Mouse (Mus musculus): Measurements from ENCODE around the gene Ptprj. TPM values are rescaled to one million over a fixed set of nuclear protein-coding genes. Genes with fewer than 3 reads are reported as not detected.

The Ptprj gene
- total and polyA plus RNA-seq, 3 experiments = 6.9 to 8.9 (median 7.3) TPM

DNA sequence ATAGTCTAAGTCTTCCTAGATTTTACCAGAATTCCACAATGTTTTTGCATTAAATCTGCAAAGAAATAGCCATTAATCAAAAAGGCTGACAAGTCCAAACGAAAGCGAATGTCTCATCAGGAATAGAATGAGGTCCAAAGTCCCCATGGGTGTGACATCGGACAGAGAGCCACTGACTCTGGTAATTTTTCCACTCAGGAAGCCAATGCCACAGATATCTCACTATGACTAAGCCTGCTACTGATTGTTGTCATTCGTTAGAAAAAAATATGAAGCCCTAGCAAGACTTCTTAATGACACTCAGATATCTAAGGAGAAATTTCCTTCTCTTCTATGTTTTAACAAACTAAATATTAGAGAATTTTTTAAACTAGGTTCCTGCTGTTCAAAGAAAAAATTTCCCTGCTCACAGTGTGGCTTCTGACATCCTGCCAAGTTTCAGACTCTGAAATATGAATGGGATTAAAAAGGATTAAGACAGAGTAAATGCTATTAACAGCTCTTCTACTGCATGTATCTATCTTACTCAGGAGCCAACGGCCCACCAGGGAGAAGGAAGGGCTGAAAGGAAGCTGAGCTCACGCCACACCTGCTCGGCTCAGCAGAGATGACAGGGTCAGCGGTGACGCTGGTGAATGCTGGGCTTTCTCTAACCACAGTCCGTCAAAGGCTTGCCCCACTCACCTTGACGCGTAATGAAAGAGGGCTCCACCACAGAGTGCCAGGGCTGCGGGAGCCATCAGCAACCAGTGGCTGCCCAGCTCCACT is 90.0 kb downstream of the Ptprj start (continued):
- TF ChIP-seq E2F4 (IDR thresholded peaks at IDR 0.05; ENCODE audit: insufficient replicate concordance, low read depth, low read length) = 0 out of 2 replicates have a peak, but pooled peaks have one; percentile 15
- TF ChIP-seq HCFC1 (IDR thresholded peaks at IDR 0.05; ENCODE audit: low read depth, low read length) = no peak; the same call in 1 of the 2 replicates
- peak; percentile 100 for TF ChIP-seq EP300 (IDR thresholded peaks at IDR 0.05; ENCODE audit: low read length)
- TF ChIP-seq MEF2A (IDR thresholded peaks at IDR 0.05; ENCODE audit: borderline replicate concordance, low read depth, low read length) = peak; percentile 90
- no peak for TF ChIP-seq RAD21 (IDR thresholded peaks at IDR 0.05; ENCODE audit: low read depth, low read length)
- no peak for TF ChIP-seq ZMIZ1 (IDR thresholded peaks at IDR 0.05; ENCODE audit: low read depth, low read length)
- TF ChIP-seq JUN (IDR thresholded peaks at IDR 0.05; ENCODE audit: insufficient read depth, low read depth, low read length) = peak; percentile 98
- no peak for TF ChIP-seq SMC3 (IDR thresholded peaks at IDR 0.05; ENCODE audit: low read depth, low read length)

- H3K4me1 ChIP-seq (ENCODE audit: control insufficient read depth in 1 of 2, insufficient read depth in 2 of 2) = peaks cover 10 to 59% of the 10 kb centered on the region in 2 experiments
- H3K79me2 ChIP-seq (replicated peaks; ENCODE audit: control insufficient read depth, extremely low read depth, insufficient read depth, poor library complexity, severe bottlenecking) = peaks cover 4% of the 10 kb centered on the region
- H3K4me3 ChIP-seq (replicated peaks in 1 of 3; ENCODE audit: low read depth in 2 of 3, low read length in 2 of 3, poor library complexity in 1 of 3) = peak overlapping the region in 2 of 3 experiments; percentile 7 to 31
- H3K4me2 ChIP-seq (ENCODE audit: insufficient read depth, low read depth, poor library complexity, severe bottlenecking) = peak overlapping the region; percentile 56
- peaks cover 0 to 2% of the 10 kb centered on the region in 2 experiments for H3K36me3 ChIP-seq (replicated peaks in 1 of 2; ENCODE audit: control insufficient read depth in 1 of 2, insufficient read depth in 1 of 2, low read length in 1 of 2)
- no peak for TF ChIP-seq BHLHE40 (IDR thresholded peaks at IDR 0.05; ENCODE audit: low read depth, low read length)
- no peak for TF ChIP-seq ZMIZ1 (IDR thresholded peaks at IDR 0.05; ENCODE audit: low read depth, low read length)
- TF ChIP-seq SMC3 (IDR thresholded peaks at IDR 0.05; ENCODE audit: low read depth, low read length) = no peak
- no peak for TF ChIP-seq RCOR1 (conservative IDR thresholded peaks at IDR 0.05; ENCODE audit: low read depth, low read length)
- TF ChIP-seq PAX5 (IDR thresholded peaks at IDR 0.05; ENCODE audit: low read length) = no peak
- TF ChIP-seq EP300 (IDR thresholded peaks at IDR 0.05; ENCODE audit: low read length) = no peak
- TF ChIP-seq ZC3H11A (IDR thresholded peaks at IDR 0.05; ENCODE audit: low read depth, low read length) = no peak
- peak overlapping the region; percentile 5; the same call in 1 of the 2 replicates for H3K9ac ChIP-seq (ENCODE audit: insufficient read depth, low read depth)
- no peaks in the 10 kb centered on the region for H3K27me3 ChIP-seq (replicated peaks)
- dilution Hi-C loops (cut with MboI; ENCODE audit: extremely low pct_ligation_motif_present, extremely low pct_unique_long_range_greater_than_20kb, low sequenced_read_pairs) = no loop called here
- H3K27ac ChIP-seq (ENCODE audit: insufficient read depth, low read depth) = peak overlapping the region; percentile 79
- H3K9me3 ChIP-seq (replicated peaks; ENCODE audit: low read length) = no peaks in the 10 kb centered on the region
- DNase-seq (ENCODE audit: extremely low read depth) = peak; percentile 15
- in situ Hi-C loops (cut with MboI; ENCODE audit: low pct_ligation_motif_present, low pct_unique_long_range_greater_than_20kb, low sequenced_read_pairs) = no loop called here
Measured at GRCm38 (mm10) chr2:90489839-90490238, 90.6 kb downstream of the Ptprj start.

DNA sequence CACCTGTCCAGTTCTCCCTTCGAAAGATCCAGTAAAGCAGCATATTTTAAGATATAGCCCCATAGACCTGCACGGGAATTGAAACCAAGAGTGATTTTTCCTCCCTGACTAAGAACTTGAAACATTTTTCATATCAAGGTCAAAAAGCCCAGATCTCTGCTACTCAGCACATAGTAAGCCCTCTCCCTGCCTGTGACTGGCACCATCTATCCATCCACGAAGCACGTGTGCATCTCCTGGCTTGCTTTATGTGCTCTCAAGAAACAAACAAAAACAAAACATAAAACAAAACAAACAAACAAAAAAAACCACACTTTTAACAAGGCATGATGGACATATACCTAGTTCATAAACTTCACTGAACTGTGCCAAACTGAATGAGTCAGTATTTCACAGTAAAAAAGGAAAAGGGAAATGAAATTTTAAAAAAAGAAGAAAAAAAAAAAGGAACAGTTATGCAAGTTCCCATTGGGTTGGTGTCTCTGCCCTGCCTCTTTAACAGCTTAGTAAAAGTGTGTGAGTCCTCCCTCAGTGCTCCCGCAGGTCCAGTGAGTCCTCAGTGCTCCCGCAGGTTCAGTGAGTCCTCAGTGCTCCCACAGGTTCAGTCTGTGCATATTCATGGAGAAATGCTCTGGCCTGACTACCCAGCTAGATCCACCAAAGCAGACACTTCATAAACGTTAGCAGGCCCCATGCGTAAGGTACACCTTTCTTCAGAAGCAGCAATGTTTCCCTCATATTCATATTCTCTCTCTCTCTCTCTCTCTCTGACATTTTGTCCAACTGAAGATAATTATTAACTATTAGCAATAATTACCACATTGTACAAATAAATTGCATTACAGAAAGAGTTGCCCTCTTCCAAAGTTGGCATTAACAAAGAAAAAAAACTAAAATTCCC is 91.5 kb downstream of the Ptprj start:
- in situ Hi-C loops (cut with MboI; ENCODE audit: low pct_ligation_motif_present, low pct_unique_long_range_greater_than_20kb, low sequenced_read_pairs) = no loop called here
- H3K4me3 ChIP-seq (replicated peaks in 1 of 3; ENCODE audit: low read depth in 2 of 3, low read length in 2 of 3, poor library complexity in 1 of 3) = peak overlapping the region; percentile 23 to 56 (median 43)
- H3K4me1 ChIP-seq (ENCODE audit: control insufficient read depth in 1 of 2, insufficient read depth in 2 of 2) = peaks cover 10 to 62% of the 10 kb centered on the region in 2 experiments
- TF ChIP-seq MAZ (IDR thresholded peaks at IDR 0.05; ENCODE audit: low read depth, low read length) = no peak
- TF ChIP-seq UBTF (IDR thresholded peaks at IDR 0.05; ENCODE audit: low read depth, low read length) = no peak
- no peak for TF ChIP-seq MAFK (IDR thresholded peaks at IDR 0.05; ENCODE audit: insufficient replicate concordance, low read length)
- peak; percentile 89 for TF ChIP-seq IRF4 (IDR thresholded peaks at IDR 0.05; ENCODE audit: low read depth, low read length)
- TF ChIP-seq JUN (IDR thresholded peaks at IDR 0.05; ENCODE audit: insufficient read depth, low read depth, low read length) = peak; percentile 64
- TF ChIP-seq MEF2A (IDR thresholded peaks at IDR 0.05; ENCODE audit: borderline replicate concordance, low read depth, low read length) = 0 out of 2 replicates have a peak, but pooled peaks have one; percentile 17
- TF ChIP-seq ZC3H11A (IDR thresholded peaks at IDR 0.05; ENCODE audit: low read depth, low read length) = no peak
- peak; percentile 92 for TF ChIP-seq EP300 (IDR thresholded peaks at IDR 0.05; ENCODE audit: low read length)
- TF ChIP-seq GABPA (IDR thresholded peaks at IDR 0.05; ENCODE audit: insufficient replicate concordance, low read depth, low read length) = no peak
- 0 out of 2 replicates have a peak, but pooled peaks have one; percentile 9 for TF ChIP-seq TCF12 (IDR thresholded peaks at IDR 0.05; ENCODE audit: low read depth, low read length)
- TF ChIP-seq USF1 (IDR thresholded peaks at IDR 0.05; ENCODE audit: low read depth, low read length) = no peak
- no peak for TF ChIP-seq SMC3 (IDR thresholded peaks at IDR 0.05; ENCODE audit: low read depth, low read length)
- TF ChIP-seq NELFE (IDR thresholded peaks at IDR 0.05; ENCODE audit: low read depth, low read length) = no peak
- TF ChIP-seq POLR2A (IDR thresholded peaks at IDR 0.05; ENCODE audit: low read depth, low read length) = 0 out of 2 replicates have a peak, but pooled peaks have one; percentile 26
- peak; percentile 63; the same call in 1 of the 2 replicates for TF ChIP-seq JUND (conservative IDR thresholded peaks at IDR 0.05; ENCODE audit: low read depth, low read length)
- no peak; the same call in 1 of the 2 replicates for TF ChIP-seq MYC (IDR thresholded peaks at IDR 0.05; ENCODE audit: low read depth, low read length)
- TF ChIP-seq TBP (conservative IDR thresholded peaks at IDR 0.05; ENCODE audit: low read depth, low read length) = no peak

More for the DNA sequence above, 91.5 kb downstream of the Ptprj start:
- no peaks in the 10 kb centered on the region for H3K27me3 ChIP-seq (replicated peaks)
- H3K9ac ChIP-seq (ENCODE audit: insufficient read depth, low read depth) = peak overlapping the region; percentile 93; the same call in 1 of the 2 replicates
- peaks cover 0 to 3% of the 10 kb centered on the region in 2 experiments for H3K36me3 ChIP-seq (replicated peaks in 1 of 2; ENCODE audit: control insufficient read depth in 1 of 2, insufficient read depth in 1 of 2, low read length in 1 of 2)
- peak overlapping the region; percentile 93 for H3K27ac ChIP-seq (ENCODE audit: insufficient read depth, low read depth)
- no peaks in the 10 kb centered on the region for H3K9me3 ChIP-seq (replicated peaks; ENCODE audit: low read length)
- H3K4me2 ChIP-seq (ENCODE audit: insufficient read depth, low read depth, poor library complexity, severe bottlenecking) = peak overlapping the region; percentile 94
- dilution Hi-C loops (cut with MboI; ENCODE audit: extremely low pct_ligation_motif_present, extremely low pct_unique_long_range_greater_than_20kb, low sequenced_read_pairs) = no loop called here
- peaks cover 4% of the 10 kb centered on the region for H3K79me2 ChIP-seq (replicated peaks; ENCODE audit: control insufficient read depth, extremely low read depth, insufficient read depth, poor library complexity, severe bottlenecking)
- peak; percentile 43 for DNase-seq (ENCODE audit: extremely low read depth)

All from CH12.LX (cell line).